Mouse (Mus musculus) erythroblast, embryonic 14.5 days (primary cell): ENCODE data around the gene Aldh18a1.

ENCODE experiments used
- GATA1 ChIP-seq: IDR thresholded peaks from 2 replicates; pipeline ENCODE4 v1.6.1; 2012; ENCODE audit warnings: low read length, inconsistent platforms, mixed read lengths
- TAL1 ChIP-seq: IDR thresholded peaks from 3 replicates; pipeline ENCODE4 v1.6.1; 2012; ENCODE audit warnings: low read length, inconsistent platforms, mixed read lengths

DNA sequence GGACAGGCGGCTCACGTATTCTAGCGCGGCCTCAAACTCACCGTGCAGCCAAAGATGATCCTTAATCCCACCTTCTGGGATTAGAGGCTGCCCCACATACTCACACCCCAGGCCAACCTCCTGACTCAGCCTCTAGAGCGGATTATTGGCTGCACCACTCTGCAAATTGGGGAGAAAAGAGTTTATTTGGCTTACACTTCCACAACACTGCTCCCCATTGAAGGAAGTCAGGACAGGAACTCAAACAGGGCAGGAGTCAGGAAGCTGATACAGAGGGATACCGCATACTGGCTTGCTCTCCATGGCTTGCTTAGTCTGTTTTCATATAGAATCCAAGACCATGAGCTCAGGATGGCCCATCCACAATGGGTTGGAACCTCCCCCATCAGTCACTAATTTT is 73.9 kb downstream of the Aldh18a1 start:
- TF ChIP-seq TAL1: no peak
- TF ChIP-seq GATA1: no peak
